Mouse (Mus musculus) A20 (cell line): ENCODE data around the gene Gm4767.
"Not testable (repeated sequence)": the region's sequence is repeated elsewhere in the genome, so short reads cannot be mapped to it uniquely, and the experiment has no call there.

Experiments
- DNase-seq: peaks from one replicate; pipeline ENCODE4 v3.0.0-alpha.2; 2011; ENCODE audit warnings: low read depth, low spot score

Gene Gm4767

DNA sequence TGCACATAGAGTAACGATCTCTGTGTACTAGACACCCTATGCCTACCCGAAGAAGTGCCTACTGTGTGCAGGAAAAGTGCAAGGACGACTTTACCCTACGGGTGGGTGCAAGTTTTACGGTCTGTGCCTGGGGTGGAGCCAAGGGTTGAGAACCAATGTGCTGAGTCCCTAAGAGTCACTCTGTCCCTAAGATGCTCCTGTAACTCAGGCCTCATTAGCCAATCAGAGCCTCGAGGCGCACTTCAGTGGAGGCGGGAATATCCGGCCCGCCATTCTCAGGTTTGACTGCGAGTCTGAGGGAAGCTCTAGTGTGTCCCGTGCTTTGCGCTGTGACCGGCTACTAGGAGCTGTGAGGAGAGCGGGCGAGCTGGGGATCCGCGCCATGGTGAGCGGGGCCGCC, at the start of gene Gm4767:
TSS of gene Gm4767 (plus strand) at position 288 of the 400 bp plus-strand sequence.
- DNase-seq: not testable (repeated sequence)

DNA sequence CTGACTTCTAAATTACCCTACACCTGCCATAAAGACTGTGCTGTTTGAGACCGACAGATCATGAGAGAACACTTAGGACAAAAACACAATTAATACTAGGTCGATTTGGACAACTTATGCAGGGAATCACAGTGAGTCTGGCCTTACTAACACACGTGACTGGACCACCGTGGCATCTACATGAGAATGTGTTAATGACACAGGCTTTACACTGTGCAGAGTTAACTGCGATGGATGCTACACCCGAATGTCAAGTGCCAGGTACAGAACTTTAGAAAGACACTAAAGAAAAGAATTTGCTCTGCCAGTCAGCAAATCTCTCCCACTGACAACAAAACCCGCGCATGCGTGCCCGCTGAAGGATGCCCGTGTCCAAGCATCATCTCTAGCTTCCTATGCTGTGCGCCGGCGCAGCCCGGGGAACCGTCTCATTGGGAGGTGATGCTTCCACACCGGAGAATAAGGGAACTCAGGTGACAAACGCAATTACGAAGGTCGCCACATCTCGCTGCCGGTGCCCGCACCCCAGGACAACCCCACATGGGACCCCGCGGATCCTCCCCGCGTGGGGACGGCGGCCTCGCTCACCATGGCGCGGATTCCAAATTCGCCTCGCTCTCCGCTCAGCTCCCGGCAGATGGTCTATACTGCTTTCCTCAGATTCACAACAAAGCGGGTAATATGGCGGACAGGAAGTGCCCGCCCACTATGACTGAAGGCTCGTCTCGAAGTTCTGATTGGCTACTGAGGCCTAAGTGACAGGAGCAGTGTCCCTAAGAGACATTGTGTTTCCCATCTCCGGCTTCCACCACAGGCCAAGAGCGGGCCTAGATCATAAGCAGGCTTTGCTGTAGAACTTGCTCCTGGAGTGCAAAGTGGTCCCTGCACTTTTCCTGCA, 41.2 kb upstream of the Gm4767 start, which contains the start of gene Gm3055:
TSS of gene Gm3055 (minus strand) at position 656 of the 898 bp plus-strand sequence.
- not testable (repeated sequence) for DNase-seq

DNA sequence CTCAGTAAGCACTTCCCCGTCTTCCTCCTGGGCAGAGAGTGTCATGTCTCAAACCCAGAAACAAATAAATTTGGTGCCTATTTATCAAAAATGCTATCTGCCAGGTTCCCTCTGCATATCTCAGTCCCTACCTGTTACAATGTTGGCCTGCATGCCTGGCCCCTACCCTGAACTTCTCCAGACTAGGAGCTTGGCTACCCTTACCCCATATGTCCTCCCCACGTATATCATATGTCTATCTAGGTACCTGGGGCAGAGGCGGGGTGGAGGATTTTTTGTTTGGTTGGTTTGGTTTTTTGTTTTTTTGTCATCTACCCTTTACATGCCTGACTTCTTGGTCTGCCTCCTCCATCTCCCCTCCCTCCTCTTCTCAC, 40.6 kb upstream of the Gm4767 start:
- not testable (repeated sequence) for DNase-seq

DNA sequence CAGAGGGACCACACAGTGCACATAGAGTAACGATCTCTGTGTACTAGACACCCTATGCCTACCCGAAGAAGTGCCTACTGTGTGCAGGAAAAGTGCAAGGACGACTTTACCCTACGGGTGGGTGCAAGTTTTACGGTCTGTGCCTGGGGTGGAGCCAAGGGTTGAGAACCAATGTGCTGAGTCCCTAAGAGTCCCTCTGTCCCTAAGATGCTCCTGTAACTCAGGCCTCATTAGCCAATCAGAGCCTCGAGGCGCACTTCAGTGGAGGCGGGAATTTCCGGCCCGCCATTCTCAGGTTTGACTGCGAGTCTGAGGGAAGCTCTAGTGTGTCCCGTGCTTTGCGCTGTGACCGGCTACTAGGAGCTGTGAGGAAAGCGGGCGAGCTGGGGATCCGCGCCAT, 34.2 kb downstream of the Gm4767 start:
- DNase-seq: not testable (repeated sequence)

DNA sequence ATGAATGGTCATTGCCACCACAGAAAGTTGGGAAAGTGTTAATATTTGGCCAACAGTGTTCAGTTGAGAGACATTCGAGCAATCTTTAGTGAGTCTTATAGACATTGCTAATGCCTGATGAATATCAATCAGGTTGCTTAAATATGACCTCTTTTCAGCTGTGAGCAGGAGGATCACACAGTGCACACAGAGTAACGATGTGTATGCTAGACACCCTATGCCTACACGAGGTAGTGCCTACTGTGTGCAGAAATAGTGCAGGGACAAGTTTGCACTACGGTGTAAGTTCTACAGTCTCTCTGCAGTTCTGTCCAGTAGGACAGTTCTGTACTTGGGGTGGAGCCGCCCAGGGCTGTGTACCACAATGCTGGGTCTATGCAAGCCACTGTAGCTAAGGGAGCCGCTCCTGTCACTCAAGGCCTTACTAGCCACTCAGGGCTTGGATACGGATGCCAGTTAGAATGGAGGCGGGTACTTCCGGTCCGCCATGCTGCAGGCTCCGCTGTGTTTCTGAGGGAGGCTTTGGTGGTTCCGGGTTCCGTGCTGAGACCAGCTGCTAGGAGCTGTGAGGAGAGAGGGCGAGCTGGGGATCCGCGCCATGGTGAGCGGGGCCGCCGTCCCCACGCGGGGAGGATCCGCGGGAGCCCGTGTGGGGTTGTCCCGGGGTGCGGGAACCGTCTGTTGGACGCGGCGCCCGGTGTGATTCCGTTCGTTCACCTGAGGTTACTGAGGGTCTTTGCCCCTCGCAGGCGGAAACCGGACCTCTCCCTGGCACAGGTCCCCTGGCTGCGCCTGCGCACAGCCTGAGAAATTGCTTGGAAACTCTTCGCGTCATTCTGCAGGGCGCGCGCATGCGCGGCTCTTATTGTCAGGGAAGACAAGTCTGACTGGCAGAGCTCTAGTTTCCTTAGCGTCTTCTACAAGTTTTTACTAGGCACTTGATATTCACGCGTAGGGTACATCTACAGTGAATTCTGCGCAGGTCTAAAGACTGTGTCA, 51.7 kb downstream of the Gm4767 start, which contains the start of gene Gm32687:
TSS of gene Gm32687 (plus strand) at position 526 of the 999 bp plus-strand sequence.
- DNase-seq: not testable (repeated sequence)
